In the genomic region with DNA sequence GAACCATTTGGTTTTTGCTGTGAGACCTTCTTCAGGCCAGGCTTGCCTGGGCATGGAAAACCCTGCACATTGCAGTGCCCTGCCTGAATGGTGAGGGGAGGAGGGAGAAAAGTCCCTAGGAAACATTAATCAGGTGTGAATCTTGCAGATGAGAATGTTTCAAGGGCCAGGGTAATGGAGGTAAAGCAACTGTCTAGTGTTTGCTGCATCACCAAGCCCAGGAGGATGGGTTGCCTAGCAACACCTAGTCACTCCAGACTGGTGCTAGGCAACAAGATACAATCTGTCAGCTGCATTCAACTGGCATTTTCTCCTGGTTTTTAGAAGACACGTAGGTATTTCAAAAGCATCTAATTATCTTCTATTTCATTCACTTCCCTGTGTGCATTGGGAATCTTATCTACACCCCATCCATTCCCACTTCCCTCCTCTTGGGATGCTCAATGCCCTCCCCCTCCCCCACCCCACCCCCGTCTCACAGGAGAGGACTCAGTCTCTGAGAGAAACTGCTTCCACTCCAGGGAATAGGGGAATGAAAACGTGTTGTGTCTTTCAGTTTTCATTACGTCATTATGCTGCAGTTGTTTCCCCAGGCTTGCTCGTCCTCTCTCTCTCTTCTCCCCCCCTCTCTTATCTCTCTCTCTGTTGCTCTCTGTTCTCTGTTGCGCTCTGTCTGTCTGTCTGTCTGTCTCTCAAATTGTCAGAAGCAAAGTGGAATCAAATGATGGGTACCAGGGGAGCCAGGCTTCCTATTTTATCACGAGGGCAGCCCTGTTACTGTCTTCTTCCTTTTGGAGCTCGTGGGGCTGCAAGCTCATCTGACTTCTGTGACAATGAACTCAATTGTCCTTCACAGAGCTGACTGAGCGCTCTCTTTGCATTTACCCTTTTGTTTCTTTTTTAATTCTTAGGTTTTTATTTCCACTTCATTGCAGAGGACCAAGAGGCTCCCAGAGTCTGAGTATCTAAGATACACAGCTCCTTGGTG, we compare ENCODE assay signal across 9 mouse cellular contexts. TPM values are rescaled to one million over a fixed set of nuclear protein-coding genes. Genes with fewer than 3 reads are reported as not detected.
DNase-seq lines count a peak whose midpoint lies in the region; ATAC-seq lines count a peak whose summit lies in the region.
"Had no signal": no experiment of that assay in that cellular context is flagged by ENCODE, and none has a peak within 500 bp of the region (broad histone marks: within the 10 kb centered on the region; RNA-seq: fewer than 3 reads in every experiment).

No protein-coding gene starts in this region.

- H3K9ac ChIP-seq in kidney, embryonic 14.5 days (ENCODE audit: low read depth, low read length): no peak overlapping the region
- H3K9ac ChIP-seq in hindbrain, embryonic 15.5 days: no peak overlapping the region
- H3K9ac ChIP-seq in midbrain, embryonic 11.5 days (ENCODE audit: low read length): peak overlapping the region; percentile 9; the same call in 1 of the 2 replicates
- H3K9ac ChIP-seq: limb, embryonic 13.5 days had no signal

- no peaks in the 10 kb centered on the region for H3K27me3 ChIP-seq in kidney, embryonic 14.5 days (ENCODE audit: control insufficient read depth, insufficient read depth, low read length)
- no peaks in the 10 kb centered on the region for H3K27me3 ChIP-seq in hindbrain, embryonic 15.5 days
- H3K27me3 ChIP-seq in midbrain, embryonic 11.5 days (ENCODE audit: control insufficient read depth, insufficient read depth, low read length): no peaks in the 10 kb centered on the region
- H3K27me3 ChIP-seq: limb, embryonic 13.5 days had no signal

- no peak overlapping the region for H3K4me3 ChIP-seq in kidney, embryonic 14.5 days (ENCODE audit: low read length)
- no peak overlapping the region for H3K4me3 ChIP-seq in hindbrain, embryonic 15.5 days
- no peak overlapping the region for H3K4me3 ChIP-seq in midbrain, embryonic 11.5 days (ENCODE audit: low read depth, low read length)
- H3K4me3 ChIP-seq: limb, embryonic 13.5 days had no signal

- ATAC-seq in kidney, embryonic 14.5 days (ENCODE audit: low FRiP score, low TSS enrichment): peak; percentile 69; the same call in 1 of the 2 replicates
- peak; percentile 98 for ATAC-seq in hindbrain, embryonic 15.5 days (ENCODE audit: low FRiP score, low read depth)
- ATAC-seq in midbrain, embryonic 11.5 days (ENCODE audit: low FRiP score): peak; percentile 93

- no peaks in the 10 kb centered on the region for H3K36me3 ChIP-seq in kidney, embryonic 14.5 days (ENCODE audit: control insufficient read depth, insufficient read depth, low read length)
- no peaks in the 10 kb centered on the region for H3K36me3 ChIP-seq in hindbrain, embryonic 15.5 days
- H3K36me3 ChIP-seq in midbrain, embryonic 11.5 days (ENCODE audit: control insufficient read depth, insufficient read depth, low read length): no peaks in the 10 kb centered on the region
- H3K36me3 ChIP-seq: limb, embryonic 13.5 days had no signal

- DNase-seq in kidney, adult 8-10 months: no peak
- DNase-seq in midbrain, embryonic 11.5 days (ENCODE audit: low spot score, missing footprints): peak; percentile 90
- peak; percentile 92 for DNase-seq in telencephalon, adult 2 months (ENCODE audit: low read depth, low spot score)
- DNase-seq in B cell, adult 2 months: no peak
- no peak for DNase-seq in kidney, adult 9 months
- DNase-seq in lung, postnatal 25 days (ENCODE audit: low spot score): no peak

- H3K4me2 ChIP-seq in kidney, embryonic 14.5 days (replicated peaks; ENCODE audit: low read depth, low read length): no peak overlapping the region
- peak overlapping the region; percentile 40 for H3K4me2 ChIP-seq in hindbrain, embryonic 15.5 days
- peak overlapping the region; percentile 24 for H3K4me2 ChIP-seq in midbrain, embryonic 11.5 days
- H3K4me2 ChIP-seq: limb, embryonic 13.5 days had no signal

- H3K4me1 ChIP-seq in kidney, embryonic 14.5 days (ENCODE audit: control insufficient read depth, insufficient read depth, low read length): no peaks in the 10 kb centered on the region
- peaks cover 26% of the 10 kb centered on the region for H3K4me1 ChIP-seq in hindbrain, embryonic 15.5 days (replicated peaks)
- H3K4me1 ChIP-seq in midbrain, embryonic 11.5 days (ENCODE audit: control insufficient read depth, insufficient read depth, low read length): peaks cover 12% of the 10 kb centered on the region
- H3K4me1 ChIP-seq: limb, embryonic 13.5 days had no signal

- no peak overlapping the region for H3K27ac ChIP-seq in kidney, embryonic 14.5 days (ENCODE audit: low read depth, low read length)
- peak overlapping the region; percentile 90 for H3K27ac ChIP-seq in hindbrain, embryonic 15.5 days (replicated peaks)
- H3K27ac ChIP-seq in midbrain, embryonic 11.5 days (ENCODE audit: low read depth, low read length): peak overlapping the region; percentile 71
- H3K27ac ChIP-seq: limb, embryonic 13.5 days had no signal

- 49% methylated on average over 9 of the region's 9 CpGs for WGBS in kidney, embryonic 14.5 days
- WGBS in hindbrain, embryonic 15.5 days: 9% methylated on average over 9 of the region's 9 CpGs
- 17% methylated on average over 9 of the region's 9 CpGs for whole genome bisulfite sequencing in midbrain, embryonic 11.5 days

- no peaks in the 10 kb centered on the region for H3K9me3 ChIP-seq in kidney, embryonic 14.5 days (ENCODE audit: control insufficient read depth, low read length)
- no peaks in the 10 kb centered on the region for H3K9me3 ChIP-seq in hindbrain, embryonic 15.5 days
- H3K9me3 ChIP-seq in midbrain, embryonic 11.5 days (ENCODE audit: control insufficient read depth, low read length): peaks cover 4% of the 10 kb centered on the region; the same call in 1 of the 2 replicates

RNA-seq across cellular contexts. Expression of a gene that starts 46.1 kb away (rescaled TPM):
- polyA plus RNA-seq in kidney, embryonic 14.5 days (2014; fragmentation: Nextera tagmentation; extraction: Ambion mirVana): 0.30 and 2.2 TPM in 2 replicates
- 1.1 and 1.3 TPM in 2 replicates for polyA plus RNA-seq in hindbrain, embryonic 15.5 days (2015; fragmentation: Nextera tagmentation; extraction: Ambion mirVana)
- polyA plus RNA-seq in midbrain, embryonic 11.5 days (2014; fragmentation: Nextera tagmentation; extraction: Ambion mirVana): 0.23 and 0.34 TPM in 2 replicates

Comparison
In these comparisons a context has a peak if more than half of its experiments do, and no peak if none do; other contexts are left out.
1. DNase-seq: peak in midbrain, embryonic 11.5 days (single experiment) and telencephalon, adult 2 months (single experiment); none in kidney, adult 8-10 months (0 of 2), B cell, adult 2 months (0 of 2), kidney, adult 9 months (single experiment) and lung, postnatal 25 days (single experiment).
2. Peak in every context shown above with its lines, with median percentiles within 50 percentile points of each other: ATAC-seq.